Mouse (Mus musculus) olfactory bulb, adult 2 months (tissue): ENCODE results near the gene Slc33a1.

Experiments
- CTCF ChIP-seq: fragments of 200-500 bp; IDR thresholded peaks from 2 replicates; pipeline ENCODE4 v1.5.1; 2012; ENCODE audit warnings: low read depth, mild to moderate bottlenecking, low read length, moderate library complexity; ENCODE audit not compliant: insufficient read depth
- POLR2A ChIP-seq: fragments of 200-500 bp; IDR thresholded peaks from 2 replicates; pipeline ENCODE4 v1.6.1; 2012; ENCODE audit warnings: mild to moderate bottlenecking, low read depth, low read length, moderate library complexity; ENCODE audit not compliant: insufficient read depth

DNA sequence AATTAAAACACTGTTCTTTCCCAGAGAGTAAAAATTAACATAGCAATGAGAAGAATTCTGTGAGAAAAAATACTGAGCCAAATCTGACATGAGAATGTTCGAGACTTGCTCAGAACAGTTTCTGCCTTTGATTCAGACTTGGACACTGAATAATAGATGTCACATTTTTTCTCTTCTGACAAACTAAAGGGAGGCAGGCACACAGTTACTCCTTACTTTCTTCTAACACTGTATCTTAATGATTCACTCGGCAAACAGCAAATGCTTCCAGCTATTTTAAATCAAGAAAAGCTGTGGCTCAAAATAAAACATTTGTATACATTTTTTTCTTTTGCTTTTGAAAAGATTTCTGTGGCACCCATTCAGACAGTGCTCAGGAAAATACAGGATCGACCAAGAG is 72.4 kb downstream of the Slc33a1 start:
- TF ChIP-seq POLR2A (no peak), CTCF (no peak)
